Mouse (Mus musculus) induced T-regulatory cell, adult 2 months (primary cell): ENCODE measurements around the gene Faim2.

ENCODE experiments used
- DNase-seq: peaks from one replicate; pipeline ENCODE4 v3.0.0-alpha.2; 2012; ENCODE audit warnings: low read depth

The Faim2 gene

DNA sequence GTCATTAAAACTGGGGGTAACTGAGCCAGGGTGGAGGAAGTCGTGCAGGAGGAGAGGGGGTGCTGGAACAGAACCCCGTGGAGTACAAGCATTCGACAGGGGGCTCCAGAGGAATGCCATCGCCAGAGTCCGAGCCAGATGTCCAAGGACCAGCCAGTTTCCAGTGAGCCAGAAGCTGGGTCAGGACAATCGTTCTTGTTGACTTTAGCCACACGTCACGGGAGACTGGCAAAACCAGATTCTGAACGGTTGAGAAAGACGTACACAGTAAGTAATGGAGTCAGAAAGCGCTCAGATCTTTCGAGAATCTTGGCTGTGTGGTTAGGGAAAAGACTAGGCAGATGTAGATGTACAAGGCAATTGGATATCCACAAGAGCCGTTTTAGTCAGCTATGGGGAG lies 64.8 kb downstream of the Faim2 start:
- no peak for DNase-seq

DNA sequence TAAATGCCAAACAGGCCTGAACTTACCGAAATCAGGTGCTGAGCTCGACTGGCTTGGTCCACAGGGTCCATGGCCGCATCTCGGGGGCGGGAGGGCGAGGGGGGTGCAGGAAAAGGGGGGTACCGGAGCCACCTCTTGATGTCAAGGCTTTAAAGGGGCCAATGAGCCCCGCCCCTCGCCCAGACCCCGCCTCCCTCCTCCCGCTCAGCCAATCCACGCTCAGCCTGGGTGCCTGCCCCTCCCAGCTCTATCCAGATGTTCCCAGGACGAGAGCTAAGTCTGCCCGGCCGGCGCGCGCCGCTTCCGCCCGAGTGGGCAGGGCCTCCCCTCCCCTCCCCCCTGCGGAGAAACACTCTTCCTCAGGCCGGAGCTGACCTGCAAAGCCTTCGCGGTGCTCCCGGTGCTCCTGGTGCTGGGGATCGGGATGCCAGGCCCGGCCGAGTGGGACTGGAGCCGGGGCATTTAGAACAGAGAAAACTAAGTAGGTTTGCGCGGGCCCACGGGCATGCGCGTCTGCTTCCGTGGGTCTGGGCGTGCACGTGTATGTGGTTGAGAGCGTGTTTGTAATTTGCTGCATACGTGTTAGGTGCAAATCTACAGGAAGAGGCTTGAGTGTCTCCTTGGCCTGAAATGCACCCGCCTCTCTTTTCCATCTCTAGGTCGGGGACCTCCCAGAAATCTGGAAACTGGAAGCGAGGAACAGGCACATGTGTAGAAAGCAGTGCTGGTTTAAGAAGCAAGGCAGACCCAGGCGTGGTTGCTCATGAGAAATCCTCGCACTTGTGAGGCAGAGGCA lies 70.2 kb downstream of the Faim2 start, which contains the start of gene Nckap5l:
Gene Nckap5l, minus strand, starts transcription at position 143 of the 796 bp plus-strand sequence.
- DNase-seq: peak; percentile 94

DNA sequence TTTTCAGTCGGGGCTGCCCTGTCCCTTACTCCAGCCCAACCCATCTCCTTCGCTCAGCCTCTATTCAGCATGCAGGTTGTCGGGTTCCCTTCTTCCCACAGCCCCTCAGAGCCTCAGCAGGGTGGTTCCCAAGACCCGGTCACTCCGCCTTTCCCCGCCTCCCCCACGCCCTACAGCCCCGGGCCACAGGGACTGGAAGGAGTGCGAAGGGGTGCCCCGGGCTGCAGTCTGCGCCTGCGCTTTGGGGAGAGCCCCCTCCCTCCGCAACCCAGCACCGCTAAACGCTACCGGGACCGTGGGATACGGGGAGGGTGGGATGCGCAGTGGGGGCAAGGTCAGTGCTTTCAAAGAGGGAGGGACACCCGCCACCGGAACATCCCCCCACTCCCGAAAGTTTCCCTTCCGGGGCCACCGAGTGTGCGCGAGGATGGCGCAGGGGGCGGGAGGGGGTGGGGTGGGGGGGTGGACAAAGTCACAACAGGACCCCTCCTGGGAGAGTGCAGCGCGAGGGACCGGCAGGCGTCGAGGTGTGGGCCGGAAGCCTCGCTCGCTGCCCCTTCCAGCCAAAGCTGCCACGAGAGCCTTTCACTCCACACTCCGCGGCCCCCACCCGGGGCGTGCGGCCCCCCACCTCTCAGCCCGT lies 70.9 kb downstream of the Faim2 start:
- peak; percentile 69 for DNase-seq

DNA sequence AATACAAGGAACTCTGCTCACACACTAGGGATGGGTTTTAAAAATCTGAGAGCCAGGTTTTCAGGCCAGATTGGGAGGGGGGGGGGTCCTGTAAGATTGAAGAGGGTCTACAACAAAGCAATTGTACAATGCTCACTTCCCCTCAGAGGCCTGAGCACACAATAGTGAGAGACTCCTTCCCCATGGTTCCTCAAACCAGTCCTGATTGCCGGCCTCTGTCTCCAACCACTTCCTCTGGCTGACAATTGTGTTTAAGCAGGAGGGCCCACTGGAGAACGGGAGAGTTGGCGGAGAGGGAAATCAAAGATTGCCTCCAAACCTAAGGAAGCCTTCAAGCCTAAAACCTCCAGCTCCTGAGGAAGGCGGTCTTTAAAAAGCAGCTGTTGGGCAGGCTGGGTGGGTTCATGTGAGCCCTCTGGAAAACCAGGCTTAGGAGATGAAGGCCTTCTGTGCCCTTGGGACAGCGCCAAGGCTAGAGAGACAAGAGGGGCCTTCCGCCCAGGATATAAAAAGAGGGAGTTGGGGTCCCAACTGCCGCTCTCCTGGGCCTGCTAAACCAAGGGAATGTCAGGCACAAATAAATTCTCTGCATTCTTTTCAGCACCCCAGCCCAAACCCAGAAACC lies 71.5 kb downstream of the Faim2 start:
- peak; percentile 23 for DNase-seq

- DNase-seq: no peak
Observed at GRCm38 (mm10) chr15:99455415-99455814, 72.5 kb downstream of the Faim2 start.

- no peak for DNase-seq
Observed at GRCm38 (mm10) chr15:99454585-99455279, 73.2 kb downstream of the Faim2 start.

DNA sequence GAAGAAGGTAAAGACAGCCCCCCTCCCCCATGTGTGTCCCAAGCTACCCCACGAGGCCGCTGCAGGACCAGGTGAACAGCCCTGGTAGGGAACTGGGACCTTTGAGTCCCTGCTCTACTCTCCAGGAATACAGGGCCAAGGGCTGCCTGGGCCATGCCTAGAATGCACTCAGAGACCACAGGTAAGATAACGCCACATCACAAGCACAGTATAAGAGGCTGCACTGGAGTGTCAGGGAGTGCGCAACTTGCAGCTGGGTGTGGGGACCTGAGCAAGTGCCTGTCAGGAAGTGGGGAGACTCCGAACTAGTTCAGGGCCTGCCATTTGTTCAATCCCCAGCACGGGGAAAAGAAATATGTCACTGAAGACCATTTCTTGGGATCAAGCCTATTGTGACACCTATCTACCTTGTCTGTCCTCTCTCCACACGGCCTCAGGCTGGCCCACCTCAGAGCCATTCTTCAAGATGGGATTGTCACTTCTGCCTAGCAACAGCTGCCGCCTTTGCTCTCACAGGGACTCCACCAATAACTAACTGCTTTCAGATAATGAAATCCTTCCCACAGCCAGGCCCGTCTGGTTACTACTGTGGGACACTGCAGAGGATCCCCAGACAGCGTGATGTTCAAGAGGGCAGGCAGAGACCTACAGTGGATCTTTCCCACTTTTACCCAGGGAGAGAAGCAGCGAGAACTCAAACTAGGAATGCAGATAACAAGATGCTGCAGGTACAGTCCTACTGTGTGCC lies 74.6 kb downstream of the Faim2 start:
- DNase-seq: no peak

DNA sequence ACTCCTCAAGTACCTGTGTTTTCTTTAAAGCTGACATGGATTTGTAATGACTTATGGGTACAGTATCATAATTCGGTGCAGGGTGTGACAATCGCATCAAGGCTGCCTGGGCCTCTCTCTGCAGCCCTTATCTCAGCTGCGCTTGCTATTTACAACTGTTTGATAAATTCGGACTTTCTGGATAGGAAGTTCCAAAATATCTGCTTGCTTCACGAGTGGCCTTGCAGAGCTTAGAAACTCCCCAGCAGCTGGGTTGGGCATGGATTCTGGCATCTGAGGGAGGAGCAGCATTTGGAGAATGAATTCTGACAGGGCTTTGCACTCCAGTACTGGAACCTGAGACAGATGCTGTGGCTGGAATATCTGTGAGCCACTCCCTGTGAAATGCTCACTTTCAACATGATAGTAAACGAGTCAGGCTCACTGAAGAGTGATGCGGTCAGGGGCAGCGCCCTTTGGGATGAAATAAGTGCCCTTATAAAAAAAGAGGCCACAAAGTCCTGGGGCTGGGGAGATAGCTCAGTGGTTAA lies 78.1 kb downstream of the Faim2 start:
- no peak for DNase-seq

DNA sequence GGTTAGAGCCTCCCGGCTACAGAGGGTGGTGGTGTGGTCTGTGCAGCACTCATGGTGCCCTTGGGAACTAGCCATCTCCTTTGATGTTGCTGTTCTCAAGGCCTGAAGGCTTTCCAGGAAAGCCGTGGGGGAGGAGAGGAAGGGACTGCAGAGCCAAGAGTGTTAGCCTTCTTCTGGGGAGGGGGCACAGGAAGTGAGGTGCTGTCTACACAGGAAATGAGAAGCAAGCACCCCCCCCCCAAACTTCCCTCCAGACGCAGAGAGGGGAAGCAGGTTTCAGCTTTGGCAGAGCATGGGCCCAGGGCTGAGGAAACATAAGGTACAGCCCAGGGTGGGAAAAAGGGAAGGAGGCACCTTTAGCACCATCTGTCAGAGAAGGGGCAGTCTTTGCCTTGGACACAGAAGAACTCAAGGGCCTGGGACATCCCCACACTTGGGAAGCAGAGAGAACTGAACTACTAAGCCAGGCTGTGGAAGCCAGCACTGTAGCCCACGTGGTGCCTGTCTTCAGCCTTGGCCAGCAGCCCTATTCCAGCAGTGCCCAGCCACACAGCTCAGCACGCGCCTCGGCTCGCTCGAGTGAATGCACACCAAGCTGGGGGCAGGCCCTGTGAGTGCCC lies 78.7 kb downstream of the Faim2 start:
- DNase-seq: no peak
